Mouse (Mus musculus): ENCODE measurements around the gene Itsn2.

GRCm38 (mm10) chr12:4592025-4592424 lies 413 bp upstream of the Itsn2 start:
- TF ChIP-seq POLR2A (IDR thresholded peaks at IDR 0.05; ENCODE audit: insufficient read length, low read depth) (no peak), E2F4 (IDR thresholded peaks at IDR 0.05; ENCODE audit: insufficient read depth) (no peak), MYOD1 (IDR thresholded peaks at IDR 0.05; ENCODE audit: control insufficient read depth in 1 of 3, insufficient read length in 2 of 3, low read depth in 2 of 3) (no peak), MYOG (IDR thresholded peaks at IDR 0.05; ENCODE audit: control insufficient read depth in 1 of 3, insufficient read depth in 1 of 3, insufficient read length in 2 of 3, low read depth in 2 of 3) (no peak), TCF3 (IDR thresholded peaks at IDR 0.05; ENCODE audit: insufficient read length, low read depth) (no peak), REST (IDR thresholded peaks at IDR 0.05; ENCODE audit: insufficient read depth, insufficient read length) (no peak), TCF12 (IDR thresholded peaks at IDR 0.05; ENCODE audit: insufficient read depth, poor library complexity, severe bottlenecking) (no peak), CEBPB (IDR thresholded peaks at IDR 0.05; ENCODE audit: insufficient read depth, poor library complexity, severe bottlenecking) (no peak), POLR2AphosphoS2 (IDR thresholded peaks at IDR 0.05; ENCODE audit: insufficient read length, low read depth) (no peak), USF1 (IDR thresholded peaks at IDR 0.05; ENCODE audit: low read depth) (no peak), MAX (IDR thresholded peaks at IDR 0.05; ENCODE audit: low read depth) (no peak)

Measured in myocyte (in vitro differentiated cells).